Mouse (Mus musculus): Measurements from ENCODE around the gene Ugt1a7c. TPM values are rescaled to one million over a fixed set of nuclear protein-coding genes. Genes with fewer than 3 reads are reported as not detected.
"Not testable (repeated sequence)": the region's sequence is repeated elsewhere in the genome, so short reads cannot be mapped to it uniquely, and the experiment has no call there.

Ugt1a7c gene
- total RNA-seq (2021), result under 1 TPM; 0.23 to 0.62 TPM
- long read RNA-seq, experiment 1, partial matches to known transcripts, result 0 of 1 reads
- long read RNA-seq, experiment 1, other reads (novel, unspliced or antisense), result 1 of 1 reads
- long read RNA-seq, experiment 2, partial matches to known transcripts, result 0 of 2 reads
- long read RNA-seq, experiment 2, other reads (novel, unspliced or antisense), result 0 of 2 reads

GRCm38 (mm10) chr1:88094941-88095492 is at the start of gene Ugt1a7c:
TSS of gene Ugt1a7c (plus strand) at chr1:88095062.
- no peak for DNase-seq

GRCm38 (mm10) chr1:88047408-88047807 is 47.5 kb upstream of the Ugt1a7c start:
- DNase-seq, result not testable (repeated sequence)

- no peak for DNase-seq
These were observed 39.8 kb upstream of the Ugt1a7c start, which contains the start of gene Ugt1a10 for GRCm38 (mm10) chr1:88055088-88055487. TSS of gene Ugt1a10 (plus strand) at chr1:88055388.

- DNase-seq, result not testable (repeated sequence)
These were observed 28.3 kb upstream of the Ugt1a7c start for GRCm38 (mm10) chr1:88066472-88067102.

GRCm38 (mm10) chr1:88070495-88070894 is 24.4 kb upstream of the Ugt1a7c start, which contains the start of gene Ugt1a9:
TSS of gene Ugt1a9 (plus strand) at chr1:88070800.
- no peak for DNase-seq

- no peak for DNase-seq
These were observed 24.0 kb upstream of the Ugt1a7c start for GRCm38 (mm10) chr1:88070902-88071301.

GRCm38 (mm10) chr1:88074471-88074870 is 20.4 kb upstream of the Ugt1a7c start:
- no peak for DNase-seq

GRCm38 (mm10) chr1:88077128-88077527 is 17.7 kb upstream of the Ugt1a7c start:
- DNase-seq, result no peak

- DNase-seq, result no peak
These were observed 13.2 kb upstream of the Ugt1a7c start for GRCm38 (mm10) chr1:88081670-88082069.

GRCm38 (mm10) chr1:88086125-88086524 is 8.7 kb upstream of the Ugt1a7c start:
- DNase-seq, result no peak

- no peak for DNase-seq
These were observed 7.3 kb upstream of the Ugt1a7c start, which contains the start of gene Ugt1a8 for GRCm38 (mm10) chr1:88087513-88087912. TSS of gene Ugt1a8 (plus strand) at chr1:88087813.

GRCm38 (mm10) chr1:88092341-88092740 is 2.5 kb upstream of the Ugt1a7c start:
- DNase-seq, result no peak

- not testable (repeated sequence) for DNase-seq
These were observed 589 bp upstream of the Ugt1a7c start for GRCm38 (mm10) chr1:88094270-88094676.

- DNase-seq, result not testable (repeated sequence)
These were observed 3.7 kb downstream of the Ugt1a7c start for GRCm38 (mm10) chr1:88098546-88098945.

GRCm38 (mm10) chr1:88099691-88100090 is 4.8 kb downstream of the Ugt1a7c start:
- DNase-seq, result not testable (repeated sequence)

- not testable (repeated sequence) for DNase-seq
These were observed 8.2 kb downstream of the Ugt1a7c start, which contains the start of gene Ugt1a6b for GRCm38 (mm10) chr1:88103019-88103418. TSS of gene Ugt1a6b (plus strand) at chr1:88103252.

- not testable (repeated sequence) for DNase-seq
These were observed 9.0 kb downstream of the Ugt1a7c start for GRCm38 (mm10) chr1:88103697-88104468.

- DNase-seq, result no peak
These were observed 10.0 kb downstream of the Ugt1a7c start for GRCm38 (mm10) chr1:88104667-88105430.

- DNase-seq, result no peak
These were observed 10.8 kb downstream of the Ugt1a7c start for GRCm38 (mm10) chr1:88105656-88106055.

- not testable (repeated sequence) for DNase-seq
These were observed 14.2 kb downstream of the Ugt1a7c start for GRCm38 (mm10) chr1:88109027-88109557.

- DNase-seq, result not testable (repeated sequence)
These were observed 14.7 kb downstream of the Ugt1a7c start for GRCm38 (mm10) chr1:88109604-88110003.
